Mouse (Mus musculus): Measurements from ENCODE around the gene Ccdc149. TPM values are rescaled to one million over a fixed set of nuclear protein-coding genes. Genes with fewer than 3 reads are reported as not detected.

The Ccdc149 gene
- polyA plus RNA-seq, 1 experiment from 2014 or later = 0.42 TPM

Other genes with a start within 250 kb of the Ccdc149 start
- gene Sod3, start 107.7 kb downstream of the Ccdc149 start, polyA plus RNA-seq (2015; fragmentation: Nextera tagmentation; extraction: Ambion mirVana) = 0.87 and 1.6 TPM in 2 replicates
- gene Lgi2, start 94.9 kb upstream of the Ccdc149 start, polyA plus RNA-seq (2015; fragmentation: Nextera tagmentation; extraction: Ambion mirVana) = 2.4 TPM in 2 replicates
- 6.6 and 8.1 TPM in 2 replicates for gene Sepsecs, start 198.2 kb upstream of the Ccdc149 start, polyA plus RNA-seq (2015; fragmentation: Nextera tagmentation; extraction: Ambion mirVana)

All from thymus, postnatal 0 days (tissue).